Mouse (Mus musculus) megakaryocyte-erythroid progenitor cell, adult 5 weeks (primary cell): ENCODE data around the gene Olfr873. TPM values are rescaled to one million over a fixed set of nuclear protein-coding genes. Genes with fewer than 3 reads are reported as not detected.

Source experiments
- polyA plus RNA-seq: library from polyadenylated mRNA; stranded (reverse); fragments of >175 nt; gene quantifications from 2 replicates; pipeline ENCODE4 v1.2.3, GENCODE M21; 2012

Olfr873 gene
- not detected in 2 replicates for polyA plus RNA-seq

GRCm38 (mm10) chr9:20298232-20298631, at the start of gene Olfr873:
Gene Olfr873, plus strand, starts transcription at chr9:20298532.

GRCm38 (mm10) chr9:20282051-20282450, 16.3 kb upstream of the Olfr873 start, which contains the start of gene Olfr39:
Gene Olfr39, plus strand, starts transcription at chr9:20282351.

GRCm38 (mm10) chr9:20335994-20336393, 37.7 kb downstream of the Olfr873 start, which contains the start of gene Olfr18:
Gene Olfr18, minus strand, starts transcription at chr9:20336094.

Other genes starting within 250 kb of the Olfr873 start
- gene Olfr867, start 241.0 kb upstream of the Olfr873 start, polyA plus RNA-seq, result not detected in 2 replicates
- not detected in 2 replicates for gene Olfr868, start 199.9 kb upstream of the Olfr873 start, polyA plus RNA-seq
- gene Olfr869, start 169.5 kb upstream of the Olfr873 start, polyA plus RNA-seq, result 0.03 TPM in 1 of 2 replicates, not detected in the other
- not detected in 2 replicates for gene Olfr870, start 124.5 kb upstream of the Olfr873 start, polyA plus RNA-seq
- not detected in 2 replicates for gene Olfr871, start 86.3 kb upstream of the Olfr873 start, polyA plus RNA-seq
- gene Olfr872, start 61.4 kb upstream of the Olfr873 start, polyA plus RNA-seq, result not detected in 2 replicates
- not detected in 2 replicates for gene Olfr39, start 16.2 kb upstream of the Olfr873 start, polyA plus RNA-seq
- gene Olfr18, start 37.6 kb downstream of the Olfr873 start, polyA plus RNA-seq, result not detected in 2 replicates
- gene Zfp560, start 86.6 kb downstream of the Olfr873 start, polyA plus RNA-seq, result 0.87 and 1.9 TPM in 2 replicates
- gene Zfp26, start 161.6 kb downstream of the Olfr873 start, polyA plus RNA-seq, result 0.33 and 0.42 TPM in 2 replicates
- 3.0 and 3.4 TPM in 2 replicates for gene Zfp426, start 194.2 kb downstream of the Olfr873 start, polyA plus RNA-seq
- gene Zfp266, start 222.9 kb downstream of the Olfr873 start, polyA plus RNA-seq, result 0.46 and 1.1 TPM in 2 replicates